Mouse (Mus musculus): ENCODE measurements around the gene C330007P06Rik.
"Not testable (repeated sequence)": the region's sequence is repeated elsewhere in the genome, so short reads cannot be mapped to it uniquely, and the experiment has no call there.

C330007P06Rik gene

DNA sequence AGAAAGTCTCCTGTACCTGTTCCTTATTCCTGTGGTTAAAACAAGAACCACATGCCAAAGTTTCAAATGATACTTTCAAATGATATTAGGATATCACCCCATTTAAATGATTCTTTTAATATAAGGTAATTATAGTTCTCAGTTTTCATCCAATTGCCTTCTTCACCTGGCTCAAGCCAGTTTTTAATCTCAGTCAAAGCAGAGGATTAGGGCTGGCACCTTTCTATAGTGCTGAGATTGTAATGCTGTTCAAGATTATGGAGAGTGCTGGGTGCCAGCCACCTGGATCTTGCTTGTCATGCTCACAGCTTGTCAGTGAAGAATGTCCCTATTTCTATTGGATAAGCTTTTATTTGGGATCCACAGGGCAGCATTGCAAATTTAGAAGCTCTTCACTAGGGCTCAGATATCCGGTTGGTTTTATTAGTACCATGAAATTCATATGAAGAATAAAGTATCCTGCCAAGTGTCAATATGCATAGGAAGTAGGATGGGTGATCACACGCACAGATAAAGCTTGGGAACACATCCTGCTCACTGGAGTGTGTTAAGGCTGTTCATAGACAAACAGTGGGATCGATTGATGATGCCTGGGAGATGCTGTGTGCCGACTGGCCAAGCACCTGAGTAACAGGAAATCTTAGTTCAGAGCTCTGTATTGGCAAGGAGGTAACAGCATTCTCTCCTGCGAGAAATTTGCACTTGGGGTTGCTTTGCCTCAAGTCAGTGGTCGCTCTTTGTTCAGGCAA is 74.6 kb downstream of the C330007P06Rik start:
- no peak for DNase-seq (ENCODE audit: low spot score in 2 of 2)

GRCm38 (mm10) chrX:36796734-36797133 is 77.2 kb downstream of the C330007P06Rik start:
- DNase-seq (ENCODE audit: low spot score in 2 of 2), result not testable (repeated sequence)

- DNase-seq (ENCODE audit: low spot score in 2 of 2), result peak; percentile 77 to 79
Observed at GRCm38 (mm10) chrX:36796163-36796581, 77.7 kb downstream of the C330007P06Rik start.

DNA sequence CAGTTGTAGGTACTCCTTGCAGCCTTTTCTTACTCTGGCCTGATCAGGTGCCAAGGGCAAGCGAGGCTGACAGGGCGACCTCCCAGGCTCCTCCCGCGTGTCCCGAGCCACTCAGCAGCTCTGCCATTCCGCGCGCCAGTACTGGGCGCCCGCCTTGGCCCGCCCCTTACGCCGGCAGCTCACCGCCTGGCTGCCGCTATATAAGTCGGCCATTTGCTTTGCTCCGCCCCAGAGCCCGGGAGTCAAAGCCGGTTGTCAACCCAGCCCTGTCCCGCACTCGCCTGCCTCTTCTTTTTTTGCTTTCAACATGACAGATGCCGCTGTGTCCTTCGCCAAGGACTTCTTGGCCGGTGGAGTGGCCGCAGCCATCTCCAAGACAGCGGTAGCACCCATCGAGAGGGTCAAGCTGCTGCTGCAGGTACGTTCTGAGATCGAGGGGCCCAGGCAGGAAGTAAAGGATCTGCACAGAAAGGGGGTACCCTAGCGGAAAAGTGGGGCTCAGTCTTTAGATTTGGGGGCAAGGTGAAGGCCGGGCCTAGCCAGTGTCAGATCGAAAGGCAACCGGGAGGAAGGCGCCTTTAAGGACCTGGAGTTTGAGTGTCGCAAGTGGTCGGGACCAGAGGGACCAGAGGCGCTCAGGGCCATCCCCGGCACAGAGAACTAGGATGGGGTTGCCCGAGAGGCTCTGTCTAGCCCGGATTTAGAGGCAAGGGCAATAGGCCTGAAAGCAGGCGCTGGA is 78.3 kb downstream of the C330007P06Rik start, which contains the start of gene Slc25a5:
Slc25a5 (plus strand) TSS at position 228 of the 739 bp plus-strand sequence.
- peak; percentile 87 to 88 for DNase-seq (ENCODE audit: low spot score in 2 of 2)

GRCm38 (mm10) chrX:36794571-36794970 is 79.3 kb downstream of the C330007P06Rik start:
- no peak for DNase-seq (ENCODE audit: low spot score in 2 of 2)

GRCm38 (mm10) chrX:36789360-36789759 is 84.6 kb downstream of the C330007P06Rik start:
- DNase-seq (ENCODE audit: low spot score in 2 of 2), result no peak

GRCm38 (mm10) chrX:36777694-36778093 is 96.2 kb downstream of the C330007P06Rik start:
- no peak for DNase-seq (ENCODE audit: low spot score in 2 of 2)

- no peak for DNase-seq (ENCODE audit: low spot score in 2 of 2)
Observed at GRCm38 (mm10) chrX:36775520-36775919, 98.4 kb downstream of the C330007P06Rik start.
